Mouse (Mus musculus) layer of hippocampus, adult 9-11 months (tissue): ENCODE measurements at regions not wholly inside any gene's neighbourhood (a gene's known extent, or its start where the extent isn't known, plus 50 kb on each side); places are given as distances from the start of the nearest gene placed in this dataset.
"Not testable (repeated sequence)": the region's sequence is repeated elsewhere in the genome, so short reads cannot be mapped to it uniquely, and the experiment has no call there.

Experiments used
- DNase-seq: peaks from one replicate; pipeline ENCODE4 v3.0.0; 2022

GRCm38 (mm10) chr4:28064935-28065334 lies 748.0 kb upstream of the Epha7 start:
- DNase-seq = no peak

- no peak for DNase-seq
These were observed 747.1 kb upstream of the Epha7 start for GRCm38 (mm10) chr4:28065828-28066227.

- DNase-seq = no peak
These were observed 733.9 kb upstream of the Epha7 start for GRCm38 (mm10) chr4:28079030-28079429.

GRCm38 (mm10) chr4:28092854-28093253 lies 720.1 kb upstream of the Epha7 start:
- peak; percentile 67 for DNase-seq

GRCm38 (mm10) chr4:28143165-28143564 lies 669.8 kb upstream of the Epha7 start:
- peak; percentile 70 for DNase-seq

- no peak for DNase-seq
These were observed 657.8 kb upstream of the Epha7 start for GRCm38 (mm10) chr4:28155116-28155515.

GRCm38 (mm10) chr4:28176771-28177170 lies 636.2 kb upstream of the Epha7 start:
- no peak for DNase-seq

GRCm38 (mm10) chr4:28190861-28191260 lies 622.1 kb upstream of the Epha7 start:
- DNase-seq = no peak

GRCm38 (mm10) chr4:28227594-28228208 lies 585.2 kb upstream of the Epha7 start:
- DNase-seq = no peak

- not testable (repeated sequence) for DNase-seq
These were observed 577.4 kb upstream of the Epha7 start for GRCm38 (mm10) chr4:28235516-28235915.

GRCm38 (mm10) chr4:28242272-28242671 lies 570.7 kb upstream of the Epha7 start:
- no peak for DNase-seq
